Mouse (Mus musculus) testis, adult 2 months (tissue): ENCODE measurements around the gene Ldlr.

ENCODE experiments used
- CTCF ChIP-seq: fragments of 200-500 bp; IDR thresholded peaks from 2 replicates; pipeline ENCODE4 v1.5.1; 2012; ENCODE audit warnings: low read depth, mild to moderate bottlenecking, inconsistent platforms, low read length, moderate library complexity; ENCODE audit not compliant: control insufficient read depth, insufficient read depth, insufficient replicate concordance
- POLR2A ChIP-seq: fragments of 200-500 bp; IDR thresholded peaks from 2 replicates; pipeline ENCODE4 v1.6.1; 2012; ENCODE audit warnings: low read depth, mild to moderate bottlenecking, inconsistent platforms, low read length, moderate library complexity; ENCODE audit not compliant: control insufficient read depth

- TF ChIP-seq POLR2A (no peak), CTCF (no peak)
Observed at GRCm38 (mm10) chr9:21709340-21709739, 13.9 kb upstream of the Ldlr start.
